Mouse (Mus musculus) heart, postnatal 0 days (tissue): ENCODE data around the gene S1pr2. TPM values are rescaled to one million over a fixed set of nuclear protein-coding genes. Genes with fewer than 3 reads are reported as not detected.

Experiments
- ATAC-seq: fragments of 200-750 bp; cut with Nextera tagmentation; 2 replicates; pipeline ENCODE4 v1.8.0; 2017; ENCODE audit warnings: low read depth, moderate number of reproducible peaks, moderate library complexity; ENCODE audit not compliant: insufficient read depth
- DNase-seq: peaks from one replicate; pipeline ENCODE4 v3.0.0-alpha.2; 2016; ENCODE audit warnings: low spot score
- H3K27ac ChIP-seq: fragments of 300-500 bp; sonication (generic); 2 replicates; pipeline ENCODE4 v1.5.1; 2014; ENCODE audit warnings: low read depth, mild to moderate bottlenecking
- H3K27me3 ChIP-seq: fragments of 300-500 bp; sonication (generic); 2 replicates; pipeline ENCODE4 v1.6.1; 2014; ENCODE audit warnings: low read length, mixed read lengths; ENCODE audit not compliant: control insufficient read depth, insufficient read depth
- H3K36me3 ChIP-seq: fragments of 300-500 bp; sonication (generic); replicated peaks from 2 replicates; pipeline ENCODE4 v1.6.1; 2014; ENCODE audit warnings: low read length, mixed read lengths; ENCODE audit not compliant: control insufficient read depth, insufficient read depth
- H3K4me1 ChIP-seq: fragments of 300-500 bp; sonication (generic); 2 replicates; pipeline ENCODE4 v1.6.1; 2014; ENCODE audit warnings: antibody characterized with exemption; ENCODE audit not compliant: control insufficient read depth, insufficient read depth
- H3K4me2 ChIP-seq: fragments of 300-500 bp; sonication (generic); 2 replicates; pipeline ENCODE4 v1.6.1; 2014; ENCODE audit warnings: low read depth, mild to moderate bottlenecking, low read length, moderate library complexity
- H3K4me3 ChIP-seq: fragments of 300-500 bp; sonication (generic); 2 replicates; pipeline ENCODE4 v1.5.1; 2014; ENCODE audit warnings: low read depth, low read length
- H3K9ac ChIP-seq: fragments of 300-500 bp; sonication (generic); replicated peaks from 2 replicates; pipeline ENCODE4 v1.6.1; 2014; ENCODE audit warnings: low read depth, low read length, mixed read lengths
- H3K9me3 ChIP-seq: fragments of 300-500 bp; sonication (generic); replicated peaks from 2 replicates; pipeline ENCODE4 v1.6.1; 2016; ENCODE audit warnings: low read length; ENCODE audit not compliant: control insufficient read depth
- CTCF ChIP-seq: IDR thresholded peaks from 2 replicates; pipeline ENCODE4 v1.5.1; 2016; ENCODE audit warnings: antibody characterized with exemption, control low read depth, low read depth
- EP300 ChIP-seq: IDR thresholded peaks from 2 replicates; pipeline ENCODE4 v1.6.1; 2016; ENCODE audit warnings: antibody characterized with exemption, low read depth
- WGBS: fragments of 180-500 bp; shearing (Covaris S2); extraction: QIAGEN DNeasy Blood & Tissue Kit; methylation state at CpG from one replicate; pipeline ENCODE4 v1.1.7; 2014; 5-methylcytosine and 5-hydroxymethylcytosine counted together
- polyA plus RNA-seq: library from polyadenylated mRNA; unstranded; fragments of >200 nt; fragmentation: Nextera tagmentation; extraction: Ambion mirVana; gene quantifications from 2 replicates; pipeline ENCODE4 v1.2.1, GENCODE M21; 2015
- total RNA-seq: library from RNA; depleted of rRNA; stranded (reverse); fragments of >200 nt; gene quantifications from 2 replicates; pipeline ENCODE4 v1.2.3, GENCODE M21; 2014; ENCODE audit warnings: low replicate concordance; rRNA removed

Gene S1pr2
- total RNA-seq (6.9 and 7.4 TPM in 2 replicates), polyA plus RNA-seq (8.5 and 8.6 TPM in 2 replicates)

DNA sequence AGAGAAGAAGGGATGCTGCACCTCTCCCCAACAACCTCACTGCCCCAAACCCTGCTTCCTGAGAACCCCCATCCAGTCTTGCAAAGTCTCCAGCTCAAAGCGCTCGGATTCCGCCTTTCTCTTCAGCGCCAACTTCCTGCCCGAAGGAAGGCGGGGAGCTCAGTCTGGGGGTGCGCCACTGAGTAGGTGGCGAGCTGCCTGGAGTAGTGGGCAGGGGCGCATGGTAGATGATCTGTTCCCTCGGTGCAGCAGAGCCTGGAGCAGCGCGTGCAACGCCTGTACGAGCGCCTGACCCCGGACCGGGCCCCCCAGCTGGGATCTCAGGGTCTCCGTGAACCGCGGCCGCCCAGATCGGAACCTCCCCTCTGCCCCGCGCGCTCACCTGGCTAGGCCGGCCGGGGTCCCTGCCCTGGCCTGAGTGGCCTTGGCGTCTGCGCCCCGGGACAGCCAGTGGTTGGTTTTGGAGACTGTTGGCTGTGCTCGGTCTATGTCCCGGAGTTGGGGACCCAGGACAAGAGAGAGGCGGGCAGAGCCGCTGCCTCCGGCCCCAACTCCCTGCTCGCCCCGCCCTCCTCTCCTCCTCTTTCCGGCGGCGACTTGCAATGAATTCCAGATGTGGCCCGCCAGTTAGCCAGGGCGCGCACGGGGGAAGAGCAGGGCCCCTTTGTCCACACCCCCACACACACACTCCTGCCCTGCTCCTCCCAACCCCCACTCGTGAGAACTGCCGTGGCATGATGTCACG, at the start of gene S1pr2:
S1pr2 (minus strand) TSS at position 566 of the 745 bp plus-strand sequence.
- Histone ChIP-seq H3K9me3 (no peaks in the 10 kb centered on the region), H3K9ac (peak within 1 kb of the TSS; percentile 80), H3K36me3 (no peaks in the 10 kb centered on the region), H3K4me3 (peak within 1 kb of the TSS; percentile 82), H3K4me1 (peaks cover 26% of the 10 kb centered on the region; the same call in 1 of the 2 replicates), H3K27ac (peak within 1 kb of the TSS; percentile 86), H3K4me2 (peak within 1 kb of the TSS; percentile 94), H3K27me3 (no peaks in the 10 kb centered on the region)
- TF ChIP-seq EP300 (no peak; the same call in 1 of the 2 replicates), CTCF (no peak)
- peak; percentile 80 for DNase-seq
- peak; percentile 73 for ATAC-seq
- under 1% methylated on average over 47 of the region's 47 CpGs for WGBS

DNA sequence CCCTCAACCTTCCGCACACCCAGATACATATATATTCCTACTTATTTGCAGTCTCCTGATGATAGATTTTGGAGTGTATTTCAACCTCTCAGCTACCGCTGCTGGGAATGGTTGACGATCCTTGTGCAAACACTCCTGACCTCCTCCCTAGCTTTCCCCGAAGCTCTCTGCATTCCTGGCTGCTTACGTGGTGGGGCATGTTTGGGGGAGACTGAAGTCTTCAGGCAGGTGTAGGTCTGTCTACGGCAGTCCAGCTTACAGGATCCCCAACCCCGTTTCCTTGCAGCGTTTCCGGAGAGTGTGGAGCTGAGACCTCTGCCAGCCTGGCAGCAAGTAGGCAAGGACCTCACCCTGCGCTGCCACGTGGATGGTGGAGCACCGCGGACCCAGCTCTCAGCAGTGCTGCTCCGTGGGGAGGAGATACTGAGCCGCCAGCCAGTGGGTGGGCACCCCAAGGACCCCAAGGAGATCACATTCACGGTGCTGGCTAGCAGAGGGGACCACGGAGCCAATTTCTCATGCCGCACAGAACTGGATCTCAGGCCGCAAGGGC, 48.8 kb upstream of the S1pr2 start:
- no peak overlapping the region for H3K4me3 ChIP-seq
- H3K27me3 ChIP-seq, result peaks cover 11% of the 10 kb centered on the region; the same call in 1 of the 2 replicates
- DNase-seq (no peak), ATAC-seq (no peak)
- no peak overlapping the region for H3K27ac ChIP-seq
- peaks cover 15% of the 10 kb centered on the region for H3K4me1 ChIP-seq
- no peaks in the 10 kb centered on the region for H3K9me3 ChIP-seq
- H3K36me3 ChIP-seq, result 0 out of 2 replicates have a peak, but pooled peaks cover 5% of the 10 kb centered on the region
- H3K4me2 ChIP-seq, result no peak overlapping the region
- WGBS, result 66% methylated on average over 19 of the region's 19 CpGs
- TF ChIP-seq CTCF (no peak), EP300 (no peak)
- no peak overlapping the region for H3K9ac ChIP-seq

DNA sequence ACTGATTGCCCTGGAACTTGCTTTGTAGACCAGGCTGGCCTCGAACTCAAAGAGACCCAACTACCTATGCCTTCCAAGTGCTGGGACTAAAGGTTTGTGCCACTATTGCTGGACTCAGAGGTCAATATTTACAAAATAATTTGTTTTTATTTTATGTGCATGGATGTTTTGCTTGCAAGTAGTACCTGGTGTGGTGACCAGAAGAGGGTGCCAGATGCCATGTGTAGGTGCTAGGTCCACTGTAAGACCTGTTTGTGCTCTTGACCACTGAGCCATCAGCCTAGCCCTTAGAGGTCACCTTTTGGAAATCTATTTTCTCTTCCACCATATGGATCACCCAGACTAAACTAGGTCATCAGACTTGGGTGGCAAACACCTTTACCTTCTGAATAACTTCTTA, 46.1 kb upstream of the S1pr2 start:
- Histone ChIP-seq H3K27ac (no peak overlapping the region), H3K4me3 (no peak overlapping the region), H3K9ac (no peak overlapping the region), H3K4me1 (no peaks in the 10 kb centered on the region), H3K36me3 (0 out of 2 replicates have a peak, but pooled peaks cover under 1% of the 10 kb centered on the region), H3K4me2 (no peak overlapping the region), H3K9me3 (no peaks in the 10 kb centered on the region), H3K27me3 (peaks cover 5% of the 10 kb centered on the region; the same call in 1 of the 2 replicates)
- DNase-seq, result no peak
- 64% methylated on average over 1 of the region's 1 CpGs for WGBS
- ATAC-seq, result no peak
- TF ChIP-seq CTCF (peak; percentile 22; the same call in 1 of the 2 replicates), EP300 (no peak)

- H3K27ac ChIP-seq, result no peak overlapping the region
- H3K9ac ChIP-seq, result no peak overlapping the region
- H3K4me3 ChIP-seq, result no peak overlapping the region
- H3K9me3 ChIP-seq, result no peaks in the 10 kb centered on the region
- no peak for DNase-seq
- ATAC-seq, result no peak
- H3K27me3 ChIP-seq, result peaks cover 6% of the 10 kb centered on the region; the same call in 1 of the 2 replicates
- no peaks in the 10 kb centered on the region for H3K36me3 ChIP-seq
- WGBS, result 57% methylated on average over 6 of the region's 6 CpGs
- no peaks in the 10 kb centered on the region; the same call in 1 of the 2 replicates for H3K4me1 ChIP-seq
- no peak overlapping the region for H3K4me2 ChIP-seq
- TF ChIP-seq EP300, result no peak
- no peak for TF ChIP-seq CTCF
Measured at GRCm38 (mm10) chr9:21022288-21022687, 45.7 kb upstream of the S1pr2 start.

DNA sequence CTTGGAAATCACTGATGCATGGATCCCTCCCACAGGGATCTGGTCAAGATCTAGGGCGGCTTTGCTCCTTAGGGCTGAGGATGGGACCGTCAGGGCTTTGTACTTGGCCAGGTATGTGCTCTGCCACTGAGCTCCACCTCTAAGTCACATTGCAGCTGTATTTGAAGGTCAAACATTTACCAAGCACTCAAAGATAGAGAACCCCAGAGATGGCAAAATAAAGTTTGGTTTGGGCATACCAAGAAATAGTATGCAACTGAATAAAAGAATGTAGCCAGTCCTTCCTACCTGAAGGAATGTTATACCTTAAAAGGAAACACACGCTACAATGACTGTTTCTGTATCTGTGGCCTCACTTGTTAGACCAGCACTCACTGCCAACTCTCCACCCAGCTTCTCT, 44.8 kb upstream of the S1pr2 start:
- no peaks in the 10 kb centered on the region for H3K36me3 ChIP-seq
- H3K4me1 ChIP-seq, result no peaks in the 10 kb centered on the region; the same call in 1 of the 2 replicates
- no peak overlapping the region for H3K4me2 ChIP-seq
- TF ChIP-seq CTCF, result no peak
- TF ChIP-seq EP300, result no peak
- H3K27ac ChIP-seq, result no peak overlapping the region
- no peak for DNase-seq
- peaks cover 13% of the 10 kb centered on the region for H3K27me3 ChIP-seq
- WGBS, result 74% methylated on average over 3 of the region's 3 CpGs
- H3K4me3 ChIP-seq, result no peak overlapping the region
- ATAC-seq, result no peak
- H3K9ac ChIP-seq, result no peak overlapping the region
- H3K9me3 ChIP-seq, result no peaks in the 10 kb centered on the region
